9 mouse cellular contexts compared by ENCODE assay signal in genomic region chr10:119454106-119454667, GRCm38 (mm10). TPM values are rescaled to one million over a fixed set of nuclear protein-coding genes. Genes with fewer than 3 reads are reported as not detected.
A peak's percentile ranks its signal among the peaks of the same experiment; 100 is the strongest.
DNase-seq lines count a peak whose midpoint lies in the region; ATAC-seq lines count a peak whose summit lies in the region.
"Had no signal": no experiment of that assay in that cellular context is flagged by ENCODE, and none has a peak within 500 bp of the region (broad histone marks: within the 10 kb centered on the region; RNA-seq: fewer than 3 reads in every experiment).

No protein-coding gene starts in this region.

- H3K4me3 ChIP-seq in heart, embryonic 10.5 days, result peak overlapping the region; percentile 91
- H3K4me3 ChIP-seq in embryonic facial prominence, embryonic 10.5 days, result peak overlapping the region; percentile 87
- H3K4me3 ChIP-seq in hindbrain, embryonic 10.5 days, result peak overlapping the region; percentile 92
- H3K4me3 ChIP-seq in limb, embryonic 10.5 days, result peak overlapping the region; percentile 82
- H3K4me3 ChIP-seq in midbrain, embryonic 14.5 days (replicated peaks; ENCODE audit: low read depth, low read length), result peak overlapping the region; percentile 71

- no peaks in the 10 kb centered on the region; the same call in 1 of the 2 replicates for H3K27me3 ChIP-seq in heart, embryonic 10.5 days (ENCODE audit: insufficient read depth, poor library complexity, severe bottlenecking)
- H3K27me3 ChIP-seq in embryonic facial prominence, embryonic 10.5 days (replicated peaks; ENCODE audit: low read depth, poor library complexity, severe bottlenecking), result peaks cover 11% of the 10 kb centered on the region
- H3K27me3 ChIP-seq in hindbrain, embryonic 10.5 days (ENCODE audit: insufficient read depth, poor library complexity, severe bottlenecking), result peaks cover 12% of the 10 kb centered on the region; the same call in 1 of the 2 replicates
- H3K27me3 ChIP-seq in limb, embryonic 10.5 days (ENCODE audit: low read depth, poor library complexity, severe bottlenecking), result peaks cover 21% of the 10 kb centered on the region; the same call in 1 of the 2 replicates
- H3K27me3 ChIP-seq in midbrain, embryonic 14.5 days (ENCODE audit: control insufficient read depth, insufficient read depth, low read length), result no peaks in the 10 kb centered on the region

- H3K9me3 ChIP-seq in heart, embryonic 10.5 days, result no peaks in the 10 kb centered on the region
- no peaks in the 10 kb centered on the region for H3K9me3 ChIP-seq in embryonic facial prominence, embryonic 10.5 days
- H3K9me3 ChIP-seq in hindbrain, embryonic 10.5 days, result no peaks in the 10 kb centered on the region
- no peaks in the 10 kb centered on the region for H3K9me3 ChIP-seq in limb, embryonic 10.5 days (replicated peaks)
- H3K9me3 ChIP-seq in midbrain, embryonic 14.5 days (ENCODE audit: control insufficient read depth, low read length), result no peaks in the 10 kb centered on the region

- DNase-seq in heart, embryonic 10.5 days (ENCODE audit: low spot score), result peak; percentile 78
- DNase-seq in heart, adult 18-20 months, result no peak
- DNase-seq in adrenal gland, adult 18-20 months (ENCODE audit: low spot score in 2 of 2), result peak; percentile 30 to 31
- peak; percentile 79 for DNase-seq in embryonic facial prominence, embryonic 10.5 days (ENCODE audit: low spot score)
- peak; percentile 77 for DNase-seq in hindbrain, embryonic 10.5 days (ENCODE audit: low spot score)
- DNase-seq in limb, embryonic 10.5 days (ENCODE audit: low spot score), result peak; percentile 77
- DNase-seq in midbrain, embryonic 14.5 days, result peak; percentile 79
- DNase-seq in urinary bladder, postnatal 25 days (ENCODE audit: low spot score), result peak; percentile 42

- peak overlapping the region; percentile 93 for H3K27ac ChIP-seq in heart, embryonic 10.5 days
- peak overlapping the region; percentile 94 for H3K27ac ChIP-seq in embryonic facial prominence, embryonic 10.5 days (replicated peaks)
- H3K27ac ChIP-seq in hindbrain, embryonic 10.5 days, result peak overlapping the region; percentile 97
- peak overlapping the region; percentile 94 for H3K27ac ChIP-seq in limb, embryonic 10.5 days
- H3K27ac ChIP-seq in midbrain, embryonic 14.5 days (replicated peaks; ENCODE audit: low read depth, low read length), result peak overlapping the region; percentile 88

- H3K4me1 ChIP-seq in heart, embryonic 10.5 days, result peaks cover 24% of the 10 kb centered on the region
- peaks cover 25% of the 10 kb centered on the region for H3K4me1 ChIP-seq in embryonic facial prominence, embryonic 10.5 days
- H3K4me1 ChIP-seq in hindbrain, embryonic 10.5 days (replicated peaks), result peaks cover 29% of the 10 kb centered on the region
- H3K4me1 ChIP-seq in limb, embryonic 10.5 days, result peaks cover 34% of the 10 kb centered on the region
- H3K4me1 ChIP-seq in midbrain, embryonic 14.5 days (ENCODE audit: control insufficient read depth, insufficient read depth, low read length), result peaks cover 18% of the 10 kb centered on the region

- ATAC-seq in midbrain, embryonic 14.5 days (ENCODE audit: low FRiP score, low TSS enrichment), result peak; percentile 82

- H3K4me2 ChIP-seq in midbrain, embryonic 14.5 days (ENCODE audit: low read length), result peak overlapping the region; percentile 94

- H3K36me3 ChIP-seq in heart, embryonic 10.5 days, result no peaks in the 10 kb centered on the region
- no peaks in the 10 kb centered on the region for H3K36me3 ChIP-seq in embryonic facial prominence, embryonic 10.5 days (replicated peaks)
- no peaks in the 10 kb centered on the region for H3K36me3 ChIP-seq in hindbrain, embryonic 10.5 days
- no peaks in the 10 kb centered on the region for H3K36me3 ChIP-seq in limb, embryonic 10.5 days
- H3K36me3 ChIP-seq in midbrain, embryonic 14.5 days (ENCODE audit: control insufficient read depth, insufficient read depth, low read length), result no peaks in the 10 kb centered on the region

- H3K9ac ChIP-seq in midbrain, embryonic 14.5 days (replicated peaks; ENCODE audit: low read length), result peak overlapping the region; percentile 84

- WGBS in heart, embryonic 10.5 days, result 0% methylated on average over 53 of the region's 57 CpGs
- WGBS in embryonic facial prominence, embryonic 10.5 days, result under 1% methylated on average over 57 of the region's 57 CpGs
- WGBS in hindbrain, embryonic 10.5 days, result under 1% methylated on average over 55 of the region's 57 CpGs
- WGBS in limb, embryonic 10.5 days, result under 1% methylated on average over 50 of the region's 57 CpGs
- 0% methylated on average over 57 of the region's 57 CpGs for WGBS in midbrain, embryonic 14.5 days

RNA-seq across cellular contexts. Expression of gene Grip1, which starts 0.6 kb away (rescaled TPM):
- 2.7 and 4.4 TPM in 2 replicates for polyA plus RNA-seq in heart, embryonic 10.5 days (2016; fragmentation: Nextera tagmentation; extraction: Ambion mirVana)
- total RNA-seq in heart, adult 18-20 months (2021), result under 1 TPM; 0.50 to 0.59 TPM
- total RNA-seq in adrenal gland, adult 18-20 months (2021), result under 1 TPM; 0.29 to 0.30 TPM
- 3.8 and 4.3 TPM in 2 replicates for polyA plus RNA-seq in embryonic facial prominence, embryonic 10.5 days (2016; fragmentation: Nextera tagmentation; extraction: Ambion mirVana)
- 7.2 and 7.9 TPM in 2 replicates for polyA plus RNA-seq in hindbrain, embryonic 10.5 days (2016; fragmentation: Nextera tagmentation; extraction: Ambion mirVana)
- polyA plus RNA-seq in limb, embryonic 10.5 days (2016; fragmentation: Nextera tagmentation; extraction: Ambion mirVana), result 2.0 and 2.8 TPM in 2 replicates
- polyA plus RNA-seq in midbrain, embryonic 14.5 days (2014; fragmentation: Nextera tagmentation; extraction: Ambion mirVana), result 16.8 and 17.8 TPM in 2 replicates
- total RNA-seq: MEL had no signal

Comparison
In these comparisons a context has a peak if more than half of its experiments do, and no peak if none do; other contexts are left out.
1. DNase-seq: peak in heart, embryonic 10.5 days (single experiment), adrenal gland, adult 18-20 months (2 of 2), embryonic facial prominence, embryonic 10.5 days (single experiment), hindbrain, embryonic 10.5 days (single experiment), limb, embryonic 10.5 days (single experiment), midbrain, embryonic 14.5 days (single experiment) and urinary bladder, postnatal 25 days (single experiment); none in heart, adult 18-20 months (0 of 2).
2. Peak in every context shown above with its lines, with median percentiles within 50 percentile points of each other: H3K27ac ChIP-seq and H3K4me3 ChIP-seq.